Mouse (Mus musculus) gastrocnemius, adult 8-10 months (tissue): ENCODE measurements around the gene Nf1. TPM values are rescaled to one million over a fixed set of nuclear protein-coding genes. Genes with fewer than 3 reads are reported as not detected.

Source experiments
- DNase-seq, 2 experiments: peaks; one replicate each; pipeline ENCODE4 v3.0.0; 2022; ENCODE audit warnings: low spot score in 2 of 2
- total RNA-seq, 4 experiments: library from RNA; stranded (reverse); gene quantifications; 2 replicates each; pipeline ENCODE4 v1.2.4; 2022

Gene Nf1
- total RNA-seq, 4 experiments from 2014 or later, result 13.8 to 17.5 (median 16.6) TPM

DNA sequence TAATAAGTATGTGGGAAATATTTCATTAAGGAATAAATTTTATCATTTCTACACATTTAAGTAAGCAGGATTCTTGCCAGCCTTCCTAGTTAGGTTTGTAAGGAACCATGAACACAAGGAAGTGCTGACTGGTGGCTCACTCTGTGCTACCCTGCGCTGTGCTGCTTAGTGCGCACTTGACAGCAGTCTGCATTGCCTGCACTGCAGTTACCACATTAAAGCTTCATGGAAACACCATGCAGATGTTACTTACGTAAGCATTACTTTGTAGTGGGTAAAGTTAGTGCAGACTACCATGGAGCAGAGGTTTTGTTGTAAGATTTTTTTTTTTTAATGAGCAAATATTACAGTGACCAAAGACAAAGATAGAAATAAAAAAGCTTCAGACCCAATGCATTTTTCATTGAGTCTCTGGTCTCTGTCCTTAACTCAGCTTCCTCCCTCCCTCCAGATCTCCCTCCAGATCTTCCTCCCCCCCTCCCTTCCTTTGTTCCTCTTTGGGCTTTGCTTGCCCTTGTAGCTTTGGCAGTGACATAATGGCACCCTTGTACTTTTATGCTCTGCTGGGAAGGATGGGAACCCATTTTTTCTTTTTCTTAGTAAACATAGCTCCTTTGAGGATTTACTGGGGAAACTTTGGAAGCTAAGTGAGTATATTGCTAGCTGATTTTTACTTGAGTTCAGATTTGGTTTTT is 121.4 kb downstream of the Nf1 start:
- no peak for DNase-seq

DNA sequence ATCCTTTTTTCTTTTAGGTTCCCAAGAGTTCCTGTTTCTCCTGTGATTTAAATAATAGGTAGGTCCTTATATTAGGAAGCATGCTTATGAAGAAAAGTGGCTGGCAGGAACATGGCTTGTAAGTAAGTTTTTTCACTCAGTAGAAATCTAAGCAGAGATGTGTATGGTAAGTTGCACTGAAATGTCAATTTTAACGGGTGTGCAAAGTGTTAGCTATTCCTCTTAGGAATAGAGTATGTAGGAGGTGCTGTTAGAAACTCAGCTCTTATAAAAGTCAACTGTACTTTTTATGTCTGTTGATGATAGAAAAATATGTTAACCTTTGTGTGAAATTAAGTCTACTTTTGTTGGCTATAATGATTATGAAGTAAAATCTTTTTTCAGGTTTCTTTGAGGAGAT is 128.6 kb downstream of the Nf1 start:
- no peak for DNase-seq

DNA sequence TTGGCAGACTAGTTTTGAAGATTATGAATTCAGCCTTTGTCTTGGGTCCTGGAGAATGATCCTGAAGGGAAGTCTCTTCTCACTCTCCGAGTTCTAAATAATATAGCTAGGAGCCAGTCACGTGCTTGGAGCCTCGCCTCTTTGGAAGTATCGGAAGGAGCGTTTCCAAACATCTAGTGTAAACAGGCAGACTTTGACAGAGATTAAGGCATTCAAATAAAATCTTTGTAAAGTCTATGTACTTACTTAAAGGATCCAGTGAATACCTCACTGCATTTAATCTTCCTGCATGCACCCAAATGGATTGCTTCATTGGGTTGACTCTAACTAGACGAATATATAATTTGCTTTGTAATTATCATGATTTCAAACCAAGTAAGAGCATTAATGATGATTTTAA is 143.9 kb downstream of the Nf1 start:
- DNase-seq, result no peak

DNA sequence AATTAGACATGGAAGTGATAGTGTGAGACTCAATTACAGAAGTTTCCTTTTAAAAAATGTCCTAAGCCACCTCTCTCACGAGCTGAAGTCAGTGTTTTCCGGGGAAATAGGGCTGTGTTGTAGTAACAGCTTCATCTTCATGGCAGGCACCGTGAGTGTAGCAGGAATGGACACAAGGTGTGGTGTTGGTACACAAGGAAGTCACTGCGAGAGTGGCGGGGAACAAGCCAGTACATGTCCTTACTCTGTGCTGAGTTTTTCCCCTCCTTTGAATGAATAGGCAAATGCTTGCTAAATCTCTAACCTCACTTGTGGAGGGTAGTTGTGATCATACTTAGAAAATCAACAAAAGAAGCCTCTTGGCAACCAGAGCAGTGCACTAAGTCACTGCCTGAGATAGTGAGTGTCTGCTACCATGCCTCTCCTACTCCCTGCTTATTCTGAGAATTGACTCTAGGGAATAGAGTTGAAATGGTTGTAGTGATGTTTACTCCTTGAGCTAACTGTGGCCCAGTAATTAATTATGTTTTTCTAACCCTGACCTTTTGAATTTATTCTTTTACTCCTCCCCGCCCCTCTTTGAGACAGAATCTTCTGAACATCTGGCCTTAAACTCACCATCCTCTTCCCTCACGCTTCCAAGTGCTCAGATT is 144.5 kb downstream of the Nf1 start:
- no peak for DNase-seq

DNA sequence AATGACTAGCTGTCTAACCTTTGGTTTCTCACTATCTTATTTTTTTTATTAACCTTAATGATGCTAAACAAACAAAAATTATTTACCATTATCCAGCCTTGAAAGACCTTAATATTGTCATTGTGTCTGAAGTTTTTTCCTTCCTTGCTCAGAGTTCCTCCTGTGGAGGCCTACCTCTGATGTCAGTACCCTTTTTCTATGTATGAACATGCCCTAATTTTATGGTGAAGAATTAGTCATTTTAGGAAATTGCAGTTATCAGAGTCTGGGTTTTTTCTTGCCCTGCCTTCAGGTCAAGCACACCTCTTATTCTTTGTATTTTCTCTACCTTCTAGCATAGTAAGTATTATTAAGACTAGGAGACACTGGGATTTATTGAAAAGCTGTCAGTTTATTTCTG is 145.2 kb downstream of the Nf1 start:
- DNase-seq, result no peak

DNA sequence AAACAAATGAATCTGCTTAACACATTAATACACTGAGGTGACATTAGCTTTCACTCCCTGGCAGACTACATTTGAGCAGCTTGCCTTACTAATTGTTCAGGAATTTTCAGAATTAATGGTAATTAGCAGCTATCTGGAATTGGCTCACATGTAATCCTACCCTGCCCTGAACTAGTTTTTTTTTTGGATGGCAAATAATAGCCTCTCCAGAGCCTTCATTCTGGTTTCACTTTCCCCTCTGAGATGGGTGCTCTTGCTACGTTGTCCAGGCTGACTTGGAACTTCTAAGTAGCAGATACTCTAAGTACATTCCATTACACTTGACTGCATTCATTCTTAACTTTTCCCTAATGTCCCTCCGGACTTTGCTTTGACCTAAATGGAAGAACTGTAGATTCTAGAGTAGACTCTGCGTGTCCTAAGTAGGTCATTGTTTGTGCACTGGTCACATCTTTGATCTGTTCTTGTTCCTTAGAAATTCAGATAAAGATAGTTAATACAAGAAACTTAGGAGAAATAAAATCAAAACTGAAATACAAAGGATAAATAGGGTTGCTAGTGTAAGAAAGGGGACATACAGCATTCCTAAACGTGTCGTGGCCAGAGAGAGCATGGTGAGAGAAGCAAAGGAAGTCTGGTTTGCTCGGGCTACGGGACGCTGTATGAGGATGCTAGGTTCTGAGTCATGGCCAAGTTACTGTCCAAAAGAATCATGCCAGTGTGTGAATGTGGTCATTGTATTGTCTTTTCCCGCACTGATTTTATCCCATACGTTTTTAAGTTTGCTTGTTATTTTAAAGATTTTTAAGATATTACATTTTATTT is 155.7 kb downstream of the Nf1 start:
- no peak for DNase-seq

DNA sequence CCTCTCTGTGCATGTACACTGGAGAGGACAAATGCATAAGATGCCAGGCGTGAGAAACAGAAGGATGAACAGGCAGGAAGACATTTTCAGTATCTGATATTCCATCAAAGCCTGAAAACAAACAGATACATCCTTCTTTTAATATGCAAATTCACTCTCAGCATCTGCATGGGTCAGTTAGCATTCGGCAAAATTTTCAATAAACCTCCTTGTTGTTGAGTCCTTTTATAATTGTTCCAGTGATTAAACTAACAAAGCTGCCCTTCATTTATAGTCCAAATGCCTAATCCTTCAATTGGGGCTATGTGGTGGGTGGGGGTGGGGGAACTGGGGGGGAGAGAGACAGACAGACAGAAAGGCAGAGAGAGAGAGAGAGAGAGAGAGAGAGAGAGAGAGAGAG is 163.4 kb downstream of the Nf1 start:
- DNase-seq, result no peak

DNA sequence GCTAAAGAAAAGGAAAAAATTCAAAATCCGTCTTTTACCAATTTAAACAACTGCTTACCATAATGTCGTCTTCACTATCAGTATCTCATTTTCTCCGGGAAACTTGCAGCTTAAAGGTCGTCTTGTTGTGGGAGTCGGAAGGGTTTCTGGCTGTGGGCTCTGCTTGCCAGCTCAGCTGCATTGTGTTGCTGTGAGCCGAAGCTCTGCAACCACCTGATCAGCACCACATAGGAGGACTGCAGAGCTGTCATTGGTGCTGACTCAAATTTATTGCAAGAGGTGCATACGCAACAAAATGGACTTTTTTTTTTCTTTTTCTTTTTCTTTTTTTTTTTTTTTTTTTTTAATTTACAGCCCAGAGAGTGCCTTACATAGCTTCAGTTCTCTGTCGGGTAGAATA is 164.4 kb downstream of the Nf1 start, which contains the start of gene Omg:
Omg (minus strand) TSS at position 240 of the 400 bp plus-strand sequence.
- DNase-seq, result no peak

DNA sequence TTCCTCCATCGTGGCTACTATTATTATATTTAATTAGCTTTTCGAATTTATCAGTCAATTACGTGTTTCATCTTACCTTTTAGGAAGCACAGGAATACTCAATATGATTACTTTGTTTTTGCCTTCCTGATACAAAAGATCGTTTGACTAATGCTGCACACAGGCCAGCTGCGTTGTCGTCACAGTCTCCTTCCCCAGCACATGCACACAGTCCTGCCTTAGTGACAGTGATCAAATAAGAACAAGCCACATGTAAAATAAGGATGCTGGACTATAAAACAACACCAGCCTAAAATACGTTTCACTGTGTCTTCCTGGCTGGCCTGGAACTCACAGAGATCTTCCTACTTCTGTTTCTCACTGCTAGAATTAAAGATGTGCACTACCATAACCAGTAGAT is 165.0 kb downstream of the Nf1 start:
- DNase-seq, result no peak

DNA sequence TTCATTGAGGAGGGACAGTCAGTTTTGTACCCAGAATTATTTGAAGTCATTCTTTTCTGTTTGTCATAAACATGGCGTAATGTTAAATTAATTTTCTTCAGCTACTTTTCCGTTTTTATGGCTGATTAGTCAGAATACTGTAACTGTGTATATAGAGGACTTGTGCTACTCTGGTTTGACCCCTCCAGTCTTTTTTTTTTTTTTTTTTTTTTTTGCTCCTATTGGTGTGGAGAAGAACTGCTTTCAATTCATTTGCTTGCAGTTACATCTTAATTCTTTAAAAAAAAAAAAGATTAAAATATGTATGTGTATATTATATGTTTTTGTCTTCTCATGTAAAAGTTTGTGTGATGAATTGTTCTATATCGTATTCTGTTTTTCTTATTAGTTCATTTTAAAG is 172.5 kb downstream of the Nf1 start:
- DNase-seq, result no peak

DNA sequence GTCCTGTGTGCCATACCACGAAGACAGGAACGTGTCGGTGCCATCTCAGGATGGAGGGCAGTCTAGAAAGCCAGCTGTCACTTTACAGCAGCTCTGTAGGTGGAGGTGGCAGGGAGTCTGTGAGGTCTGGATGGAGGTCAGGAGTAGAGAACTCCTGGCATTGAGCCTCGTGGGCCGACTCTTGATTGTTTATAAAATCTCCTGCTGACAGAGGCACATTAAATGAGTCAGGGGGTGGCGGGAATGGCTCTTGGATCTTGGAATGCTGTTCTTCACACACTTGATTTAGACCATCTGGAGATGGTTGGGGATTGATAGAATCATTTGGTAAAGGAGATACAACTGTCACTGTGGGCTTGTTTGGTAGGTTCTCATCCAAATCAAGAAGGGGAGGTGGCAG is 175.8 kb downstream of the Nf1 start:
- DNase-seq, result no peak

DNA sequence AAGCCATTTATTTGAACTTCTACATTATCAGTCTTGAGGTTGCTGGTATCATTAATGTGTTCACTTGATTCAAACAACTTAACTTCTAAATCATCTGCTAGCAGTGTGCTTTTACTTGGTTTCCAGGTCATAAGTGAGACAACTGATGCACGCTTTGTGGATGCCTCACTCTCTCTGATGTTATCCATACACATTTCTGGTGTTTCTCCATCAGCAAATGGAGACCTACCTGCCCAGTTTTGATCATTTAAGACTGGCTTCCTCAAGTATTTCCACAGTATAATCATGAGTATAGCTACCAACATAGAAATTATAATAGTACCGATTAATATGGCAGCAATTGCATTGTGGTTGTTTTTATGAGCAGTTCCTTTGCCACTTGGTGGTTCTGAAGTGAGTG is 176.3 kb downstream of the Nf1 start:
- no peak for DNase-seq

DNA sequence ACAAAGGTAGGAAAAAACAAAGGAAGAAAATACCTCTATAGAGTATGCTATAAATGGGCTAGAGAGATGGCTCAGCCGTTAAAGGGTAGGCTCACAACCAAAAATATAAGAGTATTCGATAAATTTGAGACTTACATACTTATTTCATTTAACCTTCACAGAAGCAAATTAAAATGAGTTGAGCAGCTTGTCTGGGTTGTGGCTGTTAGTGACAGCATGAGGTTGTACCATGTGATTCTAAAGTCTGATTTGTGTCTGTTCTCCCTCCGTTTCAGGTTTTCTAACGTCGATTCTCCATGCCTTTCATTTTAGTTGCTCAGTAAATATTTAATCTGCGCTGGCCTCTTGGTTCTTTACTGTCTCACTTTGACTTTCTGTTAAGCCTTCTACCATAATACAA is 179.8 kb downstream of the Nf1 start:
- DNase-seq, result no peak

DNA sequence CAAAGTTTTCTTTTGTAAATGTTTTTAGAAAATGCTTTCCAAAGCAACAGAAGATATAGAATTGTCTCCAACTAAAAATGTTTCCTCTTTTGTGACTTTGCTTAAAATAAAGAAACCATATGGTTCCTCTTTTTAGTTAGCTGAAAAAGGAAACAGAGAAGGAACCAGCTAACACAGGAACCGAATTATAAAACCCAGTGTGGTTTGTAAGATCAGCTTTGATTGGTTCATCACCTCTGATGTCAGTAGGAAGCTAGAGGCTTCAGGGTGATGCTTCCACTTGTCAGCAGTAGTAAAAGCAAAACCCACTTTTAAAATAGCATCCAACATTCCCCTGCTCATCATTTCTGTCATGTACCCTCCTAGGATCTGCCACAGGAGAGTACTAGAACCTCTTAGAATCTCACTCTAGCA is 180.4 kb downstream of the Nf1 start:
- no peak for DNase-seq

DNA sequence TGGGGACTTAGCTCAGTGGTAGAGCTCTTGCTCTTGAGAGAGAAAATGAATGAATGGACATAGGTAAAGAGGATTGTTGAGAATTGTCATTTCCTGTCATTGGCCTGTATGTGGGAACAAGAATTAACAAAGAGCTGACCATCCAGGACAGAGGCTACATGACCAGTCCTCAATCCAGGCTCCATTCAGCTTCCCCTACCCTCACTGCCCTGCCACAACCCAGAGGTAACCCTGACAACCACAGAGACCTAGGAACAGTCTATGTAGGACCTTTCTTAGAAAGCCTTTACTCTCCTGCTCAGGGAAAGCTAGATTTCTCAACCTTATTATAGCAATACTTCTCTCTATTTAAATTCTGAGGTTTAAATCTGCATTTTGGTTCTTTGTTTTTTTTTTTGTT is 181.3 kb downstream of the Nf1 start:
- DNase-seq, result no peak

DNA sequence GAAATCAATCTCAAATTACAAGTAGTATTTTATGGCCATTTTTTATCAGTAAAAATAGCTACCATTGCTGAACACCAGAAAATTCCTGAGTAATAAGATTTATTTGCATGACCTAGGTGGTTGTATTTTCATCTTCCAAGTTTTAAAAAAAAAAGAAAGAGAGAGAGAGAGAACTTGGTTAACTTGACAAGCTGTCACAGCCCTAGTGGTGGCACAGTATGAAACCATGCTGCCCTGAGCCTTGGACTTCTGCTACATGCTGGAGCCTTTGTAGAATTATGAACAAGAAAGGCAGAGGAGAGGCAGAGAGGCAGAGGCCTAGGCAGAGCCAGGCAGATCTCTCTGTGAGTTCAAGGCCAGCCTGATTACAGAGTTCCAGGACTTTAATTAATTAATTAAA is 182.4 kb downstream of the Nf1 start:
- DNase-seq, result no peak

DNA sequence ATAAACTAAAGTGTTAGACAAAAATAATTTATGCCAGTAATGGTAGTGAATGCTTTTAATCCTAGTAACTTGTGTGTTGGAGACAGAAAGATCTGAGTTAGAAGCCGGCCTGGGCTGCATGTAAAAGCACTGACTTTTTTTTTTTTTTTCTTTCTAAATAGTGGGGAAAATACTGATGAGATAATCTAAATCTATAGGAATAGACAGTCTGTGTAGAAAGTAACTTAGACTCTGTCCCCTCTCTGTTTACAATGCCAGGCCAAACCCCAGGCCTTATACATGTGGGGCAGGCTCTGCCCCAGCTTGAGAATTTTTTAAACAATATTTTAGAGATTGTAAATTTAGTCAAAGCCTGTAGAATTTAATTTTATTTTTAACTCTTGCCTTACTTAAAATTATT is 183.5 kb downstream of the Nf1 start:
- no peak for DNase-seq

DNA sequence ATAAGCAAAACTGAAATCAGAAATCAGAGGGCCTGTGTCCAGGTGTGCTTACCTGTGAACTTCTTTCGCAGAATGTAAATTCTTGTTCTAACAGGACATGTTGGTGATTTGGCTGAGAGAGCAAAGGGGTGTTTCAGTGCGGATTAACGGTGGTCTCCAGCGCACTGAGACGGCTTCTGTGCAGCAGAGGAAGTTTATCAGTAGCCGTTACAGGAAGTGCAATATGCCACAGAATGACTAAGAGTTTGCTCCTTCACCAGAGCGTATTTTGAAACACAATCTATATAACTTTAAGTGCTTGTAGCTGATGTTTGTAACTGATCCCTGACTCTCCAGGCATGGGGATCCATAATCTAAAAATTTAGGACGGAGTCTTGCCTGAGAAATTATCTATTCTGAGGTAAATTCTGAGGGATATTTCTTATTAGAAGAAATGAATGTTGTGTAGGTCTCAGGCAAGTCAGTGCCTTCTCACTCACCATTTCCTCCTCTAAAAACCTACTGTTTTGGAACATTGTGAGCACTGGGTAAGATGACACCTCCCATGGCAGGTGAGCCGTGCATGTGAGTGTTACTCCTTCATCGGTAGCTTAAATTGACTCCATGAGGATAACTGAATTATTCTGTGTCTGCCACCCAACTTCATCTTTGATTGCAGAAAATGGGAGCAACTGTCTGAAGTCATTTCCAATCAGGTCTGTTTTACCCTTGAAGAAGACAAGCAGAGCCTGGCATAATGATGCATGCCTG is 184.2 kb downstream of the Nf1 start, which contains the start of gene Evi2b:
Evi2b (minus strand) TSS at position 203 of the 750 bp plus-strand sequence.
- no peak for DNase-seq

DNA sequence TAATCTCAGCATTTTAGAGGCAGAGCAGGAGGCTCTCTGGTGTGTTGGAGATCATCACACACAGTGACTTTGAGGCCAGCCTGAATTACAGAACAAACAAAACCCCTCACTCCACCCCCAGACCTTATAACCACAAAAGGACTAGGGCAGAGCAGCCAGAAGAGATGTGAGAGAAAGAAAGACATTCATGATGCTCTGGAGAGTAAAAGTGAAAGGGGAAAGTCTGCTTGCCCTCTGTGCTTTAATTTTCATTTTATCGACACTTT is 184.8 kb downstream of the Nf1 start:
- DNase-seq, result no peak

DNA sequence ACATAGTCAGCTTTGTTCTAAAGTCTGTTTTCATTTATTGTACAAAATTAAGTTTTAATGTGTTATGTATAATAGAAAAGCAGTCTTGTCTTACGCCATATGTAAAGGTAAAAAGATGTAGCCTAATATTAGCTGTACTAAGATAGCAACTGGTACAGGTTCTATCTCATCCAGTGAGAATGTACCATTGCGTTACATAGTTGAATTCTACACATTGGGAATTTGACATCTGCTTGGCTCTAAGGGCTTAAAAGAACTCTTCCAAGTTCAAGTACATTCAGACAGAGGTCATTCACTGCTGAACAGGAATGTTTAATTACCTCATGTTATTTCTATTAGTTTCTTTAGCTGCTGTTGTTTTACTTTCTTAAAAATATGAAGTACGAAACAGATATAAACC is 187.1 kb downstream of the Nf1 start:
- no peak for DNase-seq

DNA sequence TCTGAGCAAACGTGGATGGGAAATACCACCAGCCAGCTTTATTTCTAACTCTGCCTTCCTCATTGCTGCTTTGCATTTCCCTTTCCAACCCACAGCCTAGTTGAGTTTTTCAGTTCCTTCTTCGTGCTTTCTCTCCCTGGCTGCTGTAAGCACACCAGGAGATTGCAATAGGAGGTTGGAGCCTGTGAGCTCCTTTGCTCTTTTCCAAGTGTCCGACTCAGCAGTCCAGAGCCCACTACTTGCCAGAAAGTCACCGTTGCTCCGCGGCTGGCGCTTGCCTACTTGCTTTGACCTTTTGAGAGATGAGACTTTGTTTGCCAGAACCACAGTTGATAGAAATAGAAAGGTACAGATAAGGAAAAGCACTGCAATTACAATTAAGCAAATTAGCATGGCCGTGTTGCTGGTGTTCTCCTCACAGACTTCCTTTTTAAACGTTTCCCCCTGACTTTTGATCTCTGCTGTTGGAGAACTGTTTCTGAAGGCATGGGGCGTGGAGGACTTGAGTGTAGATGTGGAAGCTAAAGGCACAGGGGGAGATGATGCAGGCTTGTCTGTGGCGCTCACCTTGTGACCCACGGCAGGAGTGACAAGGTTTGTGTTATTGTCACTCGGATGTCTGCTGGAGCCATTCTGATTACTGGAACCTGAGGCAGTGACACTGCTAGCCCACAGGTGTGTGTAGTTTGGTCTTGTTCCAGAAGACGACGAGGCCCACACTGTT is 187.7 kb downstream of the Nf1 start:
- DNase-seq, result peak; percentile 40 to 68
